Mouse (Mus musculus) right cerebral cortex, postnatal 4 days (tissue): Measurements from ENCODE around the gene Ydjc.

Experiments used
- DNase-seq: peaks from one replicate; pipeline ENCODE4 v3.0.0-alpha.2; 2022

Ydjc gene

DNA sequence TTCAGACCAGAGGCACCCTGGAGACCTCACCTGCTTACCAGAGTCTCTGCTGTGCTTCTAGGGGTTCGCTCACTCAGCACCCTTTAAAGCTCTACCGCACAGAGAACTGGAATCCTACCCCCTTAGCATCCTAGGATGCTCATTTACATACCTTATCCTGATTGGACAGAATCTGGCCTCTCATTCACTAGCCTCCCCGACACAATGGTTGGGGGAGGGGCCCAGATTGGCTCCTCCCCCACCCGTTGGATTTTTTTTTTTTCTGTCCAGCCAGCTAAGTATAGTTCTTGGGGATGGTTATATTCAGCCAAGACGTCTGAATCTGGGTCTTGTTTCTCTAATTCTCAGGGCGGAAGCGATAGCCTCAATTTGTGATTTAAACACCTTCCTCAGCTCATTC lies at the start of gene Ydjc:
Gene Ydjc, plus strand, starts transcription at position 283 of the 400 bp plus-strand sequence.
- no peak for DNase-seq

DNA sequence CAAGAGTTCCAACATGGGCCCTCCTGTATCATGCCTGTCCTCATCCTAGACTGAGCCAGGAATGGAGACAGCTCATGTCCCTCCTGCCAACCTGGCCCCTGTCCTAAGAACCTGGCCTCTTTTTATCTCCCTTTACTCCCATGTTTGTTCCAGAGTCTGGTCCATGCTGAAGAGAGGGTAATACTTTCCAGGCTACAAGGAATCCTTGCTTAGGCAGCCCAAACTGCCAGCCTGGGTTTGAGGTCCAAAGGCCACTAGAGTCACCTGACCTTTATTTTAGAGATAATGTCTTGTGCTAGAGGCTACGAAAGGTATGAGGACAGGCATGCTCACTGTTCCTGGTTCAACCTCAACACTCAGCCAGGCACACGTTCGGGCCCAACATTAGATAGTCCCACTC lies 47.5 kb upstream of the Ydjc start:
- DNase-seq: no peak

DNA sequence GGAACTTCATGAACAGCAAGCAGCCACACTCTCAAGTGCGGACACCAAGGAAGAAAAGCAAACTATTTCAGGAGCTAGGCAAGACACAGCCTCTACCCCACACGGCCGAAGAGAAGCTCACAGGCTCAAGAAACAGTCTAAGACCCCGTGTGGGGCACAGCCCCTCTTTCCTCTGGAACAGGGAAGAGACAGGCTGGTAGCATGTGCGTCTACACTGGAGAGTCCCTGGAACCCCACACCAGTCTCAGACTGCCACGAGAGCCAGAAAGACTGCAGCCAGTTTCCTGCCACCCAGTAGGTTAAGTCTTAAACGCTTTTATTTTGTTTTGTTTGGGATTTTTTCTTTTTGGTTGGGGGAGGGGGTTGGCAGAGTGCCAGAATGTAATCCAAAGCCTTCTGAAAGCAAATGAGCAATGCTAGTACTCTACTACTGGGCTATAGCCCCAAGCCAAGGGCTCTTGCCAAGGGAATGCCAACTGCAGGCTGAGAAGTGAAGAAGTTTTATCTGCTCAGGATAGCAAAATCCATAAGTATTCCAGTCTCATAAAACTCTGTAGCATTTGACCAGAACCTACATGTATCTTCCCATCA lies 41.7 kb upstream of the Ydjc start:
- DNase-seq: peak; percentile 46

DNA sequence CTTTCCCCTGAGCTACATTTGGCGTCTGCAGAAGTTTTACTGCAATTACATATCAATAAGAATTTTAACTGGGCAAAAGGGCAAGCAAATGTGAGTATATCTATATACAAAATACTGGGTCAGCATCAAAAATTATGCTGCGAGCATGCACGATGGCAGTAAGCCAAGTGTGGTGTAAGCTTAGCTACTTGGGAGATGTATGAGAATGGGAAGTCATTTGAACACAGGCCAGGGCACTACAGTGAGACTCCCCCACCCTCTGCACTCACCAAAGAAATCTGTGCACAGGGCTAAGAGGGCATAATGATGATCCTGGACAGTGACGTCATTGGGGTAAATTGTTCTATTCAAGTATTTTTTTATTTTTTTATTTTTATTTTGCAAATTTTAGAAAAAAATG lies 39.8 kb upstream of the Ydjc start:
- DNase-seq: no peak

DNA sequence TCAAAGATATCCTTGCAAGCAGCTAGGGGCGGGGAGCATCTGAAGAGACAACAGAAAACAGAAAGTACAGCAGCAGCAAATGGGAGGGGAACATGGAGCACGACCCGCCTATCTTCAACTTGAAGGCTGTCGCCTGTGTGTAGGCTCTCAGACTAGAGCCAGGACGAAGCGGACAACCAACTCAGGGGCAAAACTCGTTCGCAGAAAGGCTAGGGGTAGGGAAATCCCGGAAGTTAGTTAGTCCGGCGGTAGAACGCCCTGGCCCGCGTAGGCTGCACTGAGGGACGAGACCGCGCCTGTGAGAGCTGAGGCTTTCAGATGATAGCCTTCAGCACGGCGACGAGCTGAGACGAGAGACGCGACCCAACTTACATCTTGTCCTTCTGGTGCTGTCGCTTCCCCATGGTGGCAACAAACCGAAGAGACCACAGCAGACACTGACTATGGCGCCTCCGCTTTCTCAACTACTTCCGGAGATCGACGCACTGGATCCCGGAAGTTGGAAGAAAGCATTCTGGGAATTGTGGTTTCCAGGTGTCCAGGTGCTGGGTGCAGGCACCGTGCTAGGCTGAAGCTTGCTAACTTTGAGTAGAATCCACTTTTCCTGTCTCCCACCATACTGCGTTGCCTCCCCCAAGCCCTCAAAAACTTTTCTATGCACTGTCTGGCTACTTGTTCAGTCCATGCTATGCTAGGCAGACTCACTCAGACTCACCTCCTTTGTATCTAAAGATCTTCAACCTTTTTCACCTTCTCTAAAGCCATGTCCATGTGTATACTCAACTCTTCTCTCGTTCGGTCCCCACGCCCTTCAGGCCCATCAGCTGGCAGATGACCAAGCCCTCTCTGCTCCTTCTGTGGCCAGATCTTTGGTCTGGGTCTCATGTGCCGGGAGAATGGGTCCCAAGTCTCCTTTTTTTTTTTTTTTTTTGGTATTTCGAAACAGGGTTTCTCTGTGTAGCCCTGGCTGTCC lies 33.4 kb upstream of the Ydjc start, which contains the start of gene Ppil2:
Gene Ppil2, minus strand, starts transcription at position 487 of the 973 bp plus-strand sequence.
- peak; percentile 58 for DNase-seq

DNA sequence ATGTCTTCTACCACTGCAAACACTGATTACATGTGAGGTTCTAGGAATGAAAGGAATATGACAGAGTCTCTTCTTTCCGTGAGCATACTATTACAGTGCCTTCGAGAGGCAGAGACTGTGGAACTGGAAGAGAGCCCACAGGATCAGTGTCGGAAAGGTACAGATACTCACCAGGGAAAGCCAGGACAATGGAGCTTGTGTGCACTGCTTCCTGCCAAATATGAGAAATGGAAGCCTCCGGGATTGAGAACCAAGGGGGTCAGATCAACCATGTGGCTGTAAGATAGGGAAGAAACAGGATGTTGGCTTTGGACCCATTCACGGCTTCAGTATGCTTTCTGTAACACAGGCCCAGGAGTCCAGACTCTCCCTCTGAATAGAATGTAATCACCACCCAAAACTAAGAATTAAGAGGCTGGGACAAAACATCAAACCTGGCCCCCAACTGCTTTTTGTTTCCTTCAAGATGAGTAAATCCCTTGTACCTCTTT lies 27.1 kb upstream of the Ydjc start:
- DNase-seq: no peak

DNA sequence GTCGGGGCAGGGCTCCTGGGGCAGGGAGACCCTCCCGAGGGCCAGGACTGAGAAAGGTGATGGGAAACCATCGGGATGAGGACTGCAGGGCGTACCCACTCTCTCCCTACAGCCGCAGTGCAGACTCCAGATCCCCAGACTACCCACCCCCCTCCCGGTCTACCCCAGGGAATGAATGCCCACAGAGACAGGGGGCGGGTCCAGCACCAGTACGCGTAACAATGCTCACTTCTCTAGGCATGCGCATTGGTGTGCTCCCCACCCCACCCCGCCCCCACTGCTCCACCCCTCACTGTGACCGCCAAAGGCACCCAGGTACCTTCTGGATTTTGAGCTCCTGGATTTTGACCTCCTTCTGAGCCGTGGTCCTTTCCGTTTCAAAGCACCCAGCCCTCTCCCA lies 22.9 kb upstream of the Ydjc start:
- peak; percentile 38 for DNase-seq

DNA sequence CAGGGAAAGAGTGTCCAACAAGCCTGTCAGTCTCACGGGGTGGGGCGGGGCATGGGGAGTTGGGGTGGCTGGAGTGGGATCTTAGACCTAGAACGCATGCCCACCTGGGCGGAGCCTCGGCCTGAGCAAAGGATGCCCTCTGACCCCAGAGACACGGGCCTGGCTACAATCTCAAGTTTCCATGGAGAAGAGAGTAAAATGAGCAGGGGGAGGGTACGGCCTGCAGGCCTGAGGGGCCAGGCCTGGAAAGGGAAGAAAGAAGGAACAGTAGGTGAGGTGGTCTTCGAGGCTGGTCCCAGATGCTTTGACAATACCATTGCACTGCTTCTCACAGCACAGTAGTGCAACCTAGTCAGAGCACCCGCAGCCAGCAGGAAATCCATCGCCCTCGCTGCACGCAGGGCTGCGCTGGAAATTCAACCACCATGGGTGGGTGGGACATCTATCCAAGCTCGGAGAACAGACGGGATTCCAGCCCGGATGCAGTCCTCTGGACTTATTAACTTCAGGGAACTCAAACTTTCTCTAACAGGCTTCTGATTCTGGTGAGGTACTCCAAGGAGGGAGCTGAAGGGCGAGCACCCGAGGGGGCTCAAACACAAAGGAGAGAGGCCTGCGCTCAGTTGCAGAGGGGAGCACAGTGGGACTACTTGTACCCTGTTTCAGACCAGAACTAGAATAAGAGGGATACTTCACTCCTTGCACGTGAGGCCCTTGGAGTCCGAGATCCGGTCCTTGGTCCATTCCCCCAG lies 20.1 kb upstream of the Ydjc start:
- no peak for DNase-seq

DNA sequence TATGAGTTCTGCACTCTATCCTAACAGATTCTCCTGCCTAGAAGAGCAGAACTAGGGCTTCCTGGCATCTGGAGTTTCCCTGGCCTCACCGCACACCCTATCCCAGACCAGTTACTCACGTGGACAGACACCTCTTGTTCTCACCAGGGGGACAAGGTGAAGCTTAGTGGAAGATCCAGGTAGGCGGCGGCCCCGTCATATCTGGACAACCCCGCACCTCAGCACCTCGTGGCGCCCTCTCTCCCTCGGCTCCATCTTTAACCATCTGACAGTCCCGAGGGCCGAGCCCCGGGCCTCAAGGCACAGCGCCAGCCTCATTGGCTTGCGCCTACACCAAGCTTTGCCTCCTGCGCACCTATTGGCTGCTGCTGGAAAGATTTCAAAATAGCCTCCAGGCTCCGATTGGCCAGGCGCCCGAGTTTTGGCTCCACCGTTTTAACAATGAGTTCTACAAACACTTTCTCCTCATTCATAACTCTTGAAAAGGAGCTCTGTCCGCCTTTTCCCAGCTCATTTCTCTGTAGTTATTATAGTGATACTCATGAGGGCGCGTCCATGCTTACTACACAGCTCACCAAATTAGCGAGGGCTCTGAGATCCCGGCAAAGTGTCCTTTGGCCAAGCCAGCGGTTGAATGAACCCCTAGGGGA lies 19.4 kb upstream of the Ydjc start, which contains the start of gene 2610318N02Rik:
Gene 2610318N02Rik, minus strand, starts transcription at position 297 of the 650 bp plus-strand sequence.
- peak; percentile 73 for DNase-seq

DNA sequence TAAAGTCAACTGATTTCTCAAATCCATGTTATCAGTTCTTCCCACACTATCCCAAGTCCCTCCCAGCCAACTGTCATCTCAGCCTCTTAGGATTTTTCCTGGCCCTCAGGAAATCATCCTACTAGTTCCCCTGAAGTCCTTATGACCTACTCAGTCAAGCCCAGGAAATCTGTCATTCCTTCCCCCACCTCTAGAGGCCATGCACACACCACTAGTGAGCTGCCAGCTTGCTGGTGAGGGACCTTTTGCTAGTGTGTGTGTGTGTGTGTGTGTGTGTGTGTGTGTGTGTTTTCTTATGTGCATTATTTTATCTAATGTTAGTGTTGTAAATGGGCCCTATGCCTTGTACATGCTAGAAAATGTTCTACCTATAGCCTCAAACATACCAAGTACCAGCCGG lies 17.1 kb upstream of the Ydjc start:
- no peak for DNase-seq

DNA sequence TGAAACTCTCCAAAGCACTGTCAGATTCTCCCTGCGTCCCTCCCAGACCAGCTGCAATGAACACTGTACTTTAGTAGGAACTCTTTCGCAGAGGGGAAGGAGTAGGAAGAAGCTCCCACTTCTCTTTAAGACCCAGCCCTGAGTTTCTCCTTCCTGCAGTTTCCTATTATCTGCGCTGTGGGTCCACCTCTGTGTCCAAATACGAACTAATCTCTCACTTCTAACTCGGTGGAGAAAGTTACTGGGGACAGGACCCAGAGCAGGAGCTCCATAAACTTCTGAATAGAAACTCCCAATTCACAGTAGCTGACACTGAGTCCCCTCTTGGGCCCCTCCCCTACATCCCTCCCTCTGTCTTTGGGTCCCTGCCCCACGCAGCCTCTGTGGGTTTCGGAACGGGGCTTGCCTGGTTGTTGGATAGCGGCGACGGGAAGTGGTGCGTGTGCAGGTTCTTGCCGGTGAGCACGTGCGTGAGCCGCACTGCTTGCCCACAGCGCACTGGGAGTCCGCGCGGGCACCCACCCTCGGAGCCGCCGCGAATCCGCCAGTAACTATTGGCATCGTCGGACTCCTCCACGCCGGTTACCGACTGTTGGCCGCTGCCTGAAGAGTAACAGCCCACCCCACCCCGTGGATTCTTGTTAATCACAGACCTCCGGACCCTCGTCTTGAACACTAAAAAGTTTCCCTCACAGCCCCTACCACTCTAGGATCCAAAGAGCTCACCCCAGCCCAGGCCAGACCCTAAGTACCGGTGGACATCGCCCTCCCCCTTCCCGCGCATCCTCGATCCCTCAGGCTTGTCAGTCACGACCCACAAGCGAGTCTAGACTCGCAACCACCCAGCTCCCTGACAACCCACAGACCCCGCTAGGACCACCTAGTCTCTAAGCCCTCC lies 13.0 kb upstream of the Ydjc start:
- no peak for DNase-seq

DNA sequence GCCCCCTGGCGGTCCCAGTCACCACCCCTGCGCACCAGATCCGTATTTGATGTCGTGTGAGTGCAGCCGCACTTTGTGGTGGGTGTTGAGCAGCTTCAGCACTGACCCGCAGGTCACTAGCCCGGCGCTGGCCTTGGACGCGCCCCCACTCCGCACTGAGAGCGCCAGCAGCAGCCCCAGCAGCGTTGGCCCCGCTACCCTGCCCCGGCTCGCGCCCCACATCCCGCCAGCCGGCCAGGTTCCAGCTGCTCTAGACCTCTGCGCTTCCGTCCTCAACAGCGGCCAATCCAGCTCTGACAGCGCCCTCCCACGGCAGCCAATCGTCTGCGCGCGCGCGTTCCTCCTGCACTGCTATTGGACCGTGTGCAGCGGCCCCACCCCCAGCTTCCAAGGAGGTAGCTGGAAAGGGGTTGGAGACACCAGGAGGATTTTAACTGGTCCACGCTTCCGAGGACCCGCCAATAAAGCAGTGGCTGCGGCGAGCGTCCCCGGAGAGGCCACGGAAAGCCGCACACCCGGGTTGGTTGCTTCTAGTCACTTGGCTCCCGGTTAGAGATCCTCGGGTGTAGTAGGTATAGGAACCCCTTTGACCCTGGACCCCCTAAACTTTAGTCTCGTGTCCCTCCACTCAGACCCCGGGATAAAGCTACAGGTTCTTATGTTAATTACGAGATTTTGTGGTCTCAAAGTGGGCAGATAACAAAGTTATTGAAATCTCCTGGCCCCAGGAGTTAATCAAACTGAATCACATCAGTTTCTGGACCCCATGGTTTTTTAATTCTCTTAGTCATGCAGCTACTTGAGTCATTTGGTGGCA lies 12.1 kb upstream of the Ydjc start, which contains the start of gene Sdf2l1:
Gene Sdf2l1, minus strand, starts transcription at position 295 of the 817 bp plus-strand sequence.
- DNase-seq: peak; percentile 98

DNA sequence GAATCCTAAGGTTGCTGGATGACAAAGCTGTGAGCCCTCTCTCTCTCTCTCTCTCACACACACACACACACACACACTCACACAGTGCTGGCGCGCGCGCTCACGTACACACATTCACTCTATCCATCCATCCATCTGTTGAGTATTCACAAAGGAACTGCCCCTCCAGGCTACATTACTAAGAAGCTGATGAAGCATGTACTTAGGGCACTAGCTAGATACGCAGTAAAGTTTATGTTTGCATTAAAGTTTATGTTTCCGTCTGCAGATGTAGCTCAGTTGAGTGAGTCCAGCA lies 11.6 kb upstream of the Ydjc start:
- DNase-seq: no peak

DNA sequence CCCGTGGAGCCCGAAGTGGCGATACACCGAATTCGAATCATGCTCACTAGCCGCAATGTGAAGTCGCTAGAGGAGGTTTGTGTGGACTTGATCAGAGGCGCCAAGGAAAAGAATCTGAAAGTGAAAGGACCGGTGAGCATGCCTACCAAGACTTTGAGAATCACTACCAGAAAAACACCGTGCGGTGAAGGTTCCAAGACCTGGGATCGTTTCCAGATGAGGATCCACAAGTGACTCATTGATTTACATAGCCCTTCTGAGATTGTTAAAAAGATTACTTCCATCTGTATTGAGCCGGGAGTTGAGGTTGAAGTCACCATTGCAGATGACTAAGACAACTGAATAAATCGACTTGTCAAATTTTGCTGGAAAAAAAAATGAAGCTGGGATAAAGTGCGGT lies 7.1 kb upstream of the Ydjc start:
- no peak for DNase-seq

DNA sequence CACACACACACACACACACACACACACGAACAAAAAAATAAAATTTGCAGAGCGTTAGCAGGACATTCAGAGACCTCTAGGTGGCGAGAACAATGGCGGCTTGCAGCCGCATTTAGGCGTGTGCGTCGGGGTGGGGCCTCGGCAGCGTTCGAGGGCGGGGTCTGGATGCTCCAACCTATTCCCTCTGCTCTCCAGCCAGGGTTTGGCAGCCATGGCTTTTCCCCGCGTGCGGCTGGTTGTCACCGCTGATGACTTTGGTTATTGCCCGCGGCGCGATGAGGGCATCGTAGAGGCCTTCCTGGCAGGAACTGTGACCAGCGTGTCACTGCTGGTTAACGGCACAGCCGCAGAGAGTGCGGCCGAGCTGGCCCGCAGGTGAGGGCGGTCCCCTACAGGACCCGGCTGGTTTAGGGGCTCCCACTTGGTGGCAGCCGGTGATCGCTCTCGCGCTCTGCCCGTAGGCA lies 2.4 kb downstream of the Ydjc start, which contains the start of gene Ccdc116:
Gene Ccdc116, minus strand, starts transcription at position 458 of the 464 bp plus-strand sequence.
- DNase-seq: peak; percentile 80

DNA sequence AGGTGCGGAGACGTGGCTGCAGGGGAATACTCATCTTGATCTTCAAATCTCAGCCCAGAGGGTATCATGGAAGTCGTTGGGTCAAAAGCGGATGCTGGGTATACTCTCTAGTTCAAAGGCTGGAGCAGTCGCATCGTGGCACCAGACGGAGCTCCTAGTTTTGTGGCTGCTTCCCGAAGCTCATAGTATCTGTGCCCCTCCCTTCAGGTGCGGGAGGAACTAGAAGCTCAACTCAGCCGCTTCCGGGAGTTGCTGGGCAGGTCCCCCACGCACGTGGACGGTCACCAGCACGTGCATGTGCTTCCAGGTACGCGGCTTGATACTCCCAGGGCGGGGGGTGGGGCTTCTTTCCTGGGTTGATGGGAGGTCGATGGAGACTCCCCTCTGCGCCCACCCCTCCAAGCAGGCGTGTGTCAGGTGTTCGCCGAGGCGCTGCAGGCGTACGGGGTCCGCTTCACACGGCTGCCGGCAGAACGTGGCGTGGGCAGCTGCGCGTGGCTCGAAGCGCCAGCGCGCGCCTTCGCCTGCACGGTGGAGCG lies 3.0 kb downstream of the Ydjc start:
- DNase-seq: peak; percentile 42

DNA sequence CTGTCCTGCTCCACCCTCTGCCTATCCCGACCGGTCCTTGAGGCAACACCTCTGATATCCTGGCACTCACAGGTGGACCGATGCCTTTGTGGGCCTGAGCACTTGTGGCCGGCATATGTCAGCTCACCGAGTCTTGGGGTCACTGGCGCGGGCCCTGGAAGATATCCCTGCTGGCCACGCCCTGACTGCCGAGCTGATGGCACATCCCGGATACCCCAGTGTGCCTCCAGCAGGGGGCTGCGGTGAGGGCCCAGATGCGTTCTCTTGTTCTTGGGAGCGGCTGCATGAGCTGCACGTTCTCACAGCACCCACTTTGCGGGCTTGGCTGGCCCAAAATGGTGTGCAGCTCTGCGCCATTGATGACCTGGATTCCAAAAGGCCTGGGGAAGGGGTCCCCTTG lies 3.7 kb downstream of the Ydjc start:
- DNase-seq: peak; percentile 29

DNA sequence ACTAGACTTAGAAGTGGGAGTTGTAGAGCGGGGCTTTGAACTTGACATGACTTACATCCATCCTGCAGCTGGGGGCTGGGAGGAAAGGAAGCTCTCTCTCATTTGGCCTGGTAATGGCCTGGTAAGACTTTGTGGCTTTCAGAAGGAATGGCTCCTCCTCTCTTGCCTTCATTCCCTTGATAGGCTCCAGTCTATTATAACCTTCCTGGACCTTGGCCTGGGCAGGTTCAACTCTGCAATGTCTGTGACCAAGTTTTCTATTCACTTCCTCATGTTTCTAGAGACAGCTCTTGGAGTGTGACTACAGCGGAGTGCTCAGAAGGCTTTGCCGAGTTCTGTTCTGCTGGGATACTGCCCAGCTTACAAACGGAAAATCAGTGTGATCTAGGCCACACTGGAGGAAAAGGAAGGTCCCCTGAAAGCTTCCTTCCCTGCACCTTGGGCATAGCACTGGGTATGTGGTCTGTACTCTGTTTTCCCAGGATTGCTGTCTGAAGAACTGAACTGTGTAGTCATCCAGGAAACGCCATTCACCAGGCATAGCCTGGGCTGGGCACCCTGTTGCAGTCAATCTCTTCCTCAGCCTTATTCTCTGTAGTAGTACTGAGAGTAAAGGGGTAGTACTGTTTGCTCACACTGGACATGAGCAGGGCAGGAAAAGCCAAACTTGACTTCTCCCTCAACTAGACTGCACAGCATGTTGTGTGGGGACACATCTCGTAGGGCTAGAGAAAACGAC lies 6.3 kb downstream of the Ydjc start:
- DNase-seq: no peak

DNA sequence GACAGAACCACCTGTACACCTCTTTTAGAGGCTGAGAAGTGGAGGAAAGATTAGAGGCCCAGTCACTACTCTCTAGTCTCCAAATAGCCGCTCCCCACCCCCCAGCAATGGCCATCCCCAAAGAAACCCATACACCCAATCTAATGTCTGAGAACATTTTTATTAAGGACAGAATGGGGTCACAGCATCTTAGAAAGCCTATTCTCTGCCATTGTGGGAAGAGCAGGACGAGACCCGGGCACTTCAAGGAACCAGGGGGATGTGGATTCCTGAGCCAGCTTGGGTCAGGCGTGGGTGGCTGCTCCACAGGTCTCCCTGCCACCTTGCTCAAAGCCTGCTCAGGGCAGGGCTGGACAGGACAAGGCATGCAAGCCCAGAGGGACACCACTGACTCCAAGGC lies 7.5 kb downstream of the Ydjc start:
- no peak for DNase-seq
